Mouse (Mus musculus) kidney, postnatal 14 days (tissue): ENCODE data around the gene Slc25a33.
"Not testable (repeated sequence)": the region's sequence is repeated elsewhere in the genome, so short reads cannot be mapped to it uniquely, and the experiment has no call there.

ENCODE experiments used
- DNase-seq: peaks from one replicate; pipeline ENCODE4 v3.0.0; 2022; ENCODE audit warnings: mixed read lengths

Gene Slc25a33

DNA sequence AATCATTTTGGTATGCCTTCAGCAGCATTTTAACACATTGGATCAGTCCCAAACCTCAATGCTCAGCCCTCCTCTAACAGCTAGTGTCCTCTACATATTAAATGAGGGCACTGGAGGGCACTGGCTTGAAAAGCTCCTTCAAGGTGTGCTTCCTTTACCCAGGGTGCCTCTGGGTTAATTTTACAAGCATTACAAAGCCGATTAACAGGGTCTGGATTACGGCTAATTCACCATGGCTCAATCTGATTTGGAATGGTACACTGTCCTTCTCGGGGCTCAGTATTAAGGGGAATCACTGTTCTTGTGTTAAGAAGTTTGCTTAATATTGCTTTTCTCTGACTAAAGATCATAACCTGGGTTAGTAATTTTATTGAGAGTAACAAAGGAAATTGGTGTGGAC lies 21.2 kb downstream of the Slc25a33 start:
- DNase-seq: no peak

DNA sequence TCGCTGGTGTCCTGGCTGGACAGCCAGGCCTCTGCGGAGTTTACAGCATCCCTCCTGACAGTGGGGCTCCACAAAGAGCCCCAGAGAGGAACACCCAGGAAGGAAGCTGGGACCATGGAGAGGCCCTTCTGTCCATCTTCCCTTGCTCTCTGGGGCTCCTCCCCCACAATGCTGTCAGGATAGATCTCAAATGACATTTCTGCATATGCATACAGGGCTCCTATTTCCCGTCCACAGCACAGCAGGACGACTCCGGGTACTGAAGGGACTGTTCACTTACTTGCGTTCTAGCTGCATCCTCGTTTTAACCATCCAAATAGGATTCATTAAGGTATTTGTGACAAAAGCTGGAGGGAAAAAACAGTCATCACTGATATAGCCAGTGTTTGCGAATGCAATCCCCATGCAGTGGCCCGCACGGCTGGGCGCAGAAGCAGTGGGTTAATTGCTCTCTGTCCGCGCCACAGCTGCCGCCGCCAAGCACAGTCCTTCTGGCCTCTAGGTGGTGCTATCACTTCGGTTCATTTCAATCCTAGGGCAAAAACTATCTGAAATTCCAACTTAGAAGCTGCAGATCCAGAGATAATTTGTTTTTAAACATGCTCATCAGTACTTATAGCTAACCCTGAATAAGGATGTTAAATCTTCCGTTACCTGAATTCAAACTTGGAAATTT lies 21.8 kb downstream of the Slc25a33 start:
- DNase-seq: peak; percentile 76

- no peak for DNase-seq
Measured at GRCm38 (mm10) chr4:149750671-149751070, 23.4 kb downstream of the Slc25a33 start.

- DNase-seq: not testable (repeated sequence)
Measured at GRCm38 (mm10) chr4:149749663-149750015, 24.4 kb downstream of the Slc25a33 start.

DNA sequence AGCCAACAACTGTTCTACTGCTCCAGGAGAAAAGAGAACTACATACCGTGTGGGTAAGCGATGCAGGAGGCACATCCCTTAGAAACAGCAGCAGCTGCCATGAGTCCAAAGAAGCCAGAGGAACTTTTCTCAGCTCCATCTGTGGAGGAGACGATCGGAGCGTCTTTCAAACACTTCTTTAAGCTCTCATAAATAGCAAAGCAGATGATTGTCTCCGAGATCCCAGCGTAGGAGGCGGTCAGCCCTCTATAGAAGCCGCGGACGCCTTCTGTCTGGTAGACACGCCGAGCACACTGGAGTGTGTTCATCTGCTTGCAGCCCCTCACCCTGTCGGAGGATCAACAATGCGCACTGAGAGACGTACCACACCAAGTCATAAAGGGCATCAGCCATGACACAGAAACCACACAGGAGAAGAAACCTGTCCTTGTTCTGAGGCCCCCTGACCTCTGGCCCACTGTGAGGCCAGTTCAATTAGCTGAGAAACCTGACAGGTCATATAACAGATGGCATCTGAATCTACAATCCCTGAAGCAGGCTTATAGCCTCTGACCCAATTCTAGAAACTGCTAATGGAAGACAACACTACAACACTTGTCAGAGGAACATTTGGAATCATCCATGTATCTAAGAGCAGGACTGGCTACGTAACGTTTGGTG lies 24.9 kb downstream of the Slc25a33 start:
- DNase-seq: no peak

- DNase-seq: no peak
Measured at GRCm38 (mm10) chr4:149744119-149744518, 30.0 kb downstream of the Slc25a33 start.

DNA sequence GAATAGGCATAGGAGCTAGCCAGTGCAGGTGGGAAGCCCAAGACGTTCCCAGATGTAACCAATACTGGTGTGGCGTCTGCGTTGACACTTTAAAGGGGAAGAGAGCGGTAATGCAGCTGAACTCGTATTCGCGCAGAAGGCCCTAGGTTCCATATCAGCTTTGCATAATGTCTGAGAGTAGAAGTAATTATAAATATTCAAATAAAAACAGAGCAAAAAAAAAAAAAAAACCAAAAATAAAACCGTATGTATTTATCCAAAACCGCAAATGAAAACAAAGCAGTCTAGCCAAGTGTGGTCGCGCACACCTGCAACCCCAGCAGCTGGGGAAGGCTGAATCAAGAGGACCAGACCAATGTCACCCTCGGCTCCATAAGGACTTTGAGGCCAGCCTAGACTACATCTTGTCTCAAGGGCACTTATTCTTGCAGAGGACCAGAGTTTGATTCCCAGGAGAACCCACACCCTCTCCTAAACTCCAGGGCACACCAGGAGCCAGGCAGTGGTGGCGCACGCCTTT lies 32.0 kb downstream of the Slc25a33 start:
- no peak for DNase-seq

DNA sequence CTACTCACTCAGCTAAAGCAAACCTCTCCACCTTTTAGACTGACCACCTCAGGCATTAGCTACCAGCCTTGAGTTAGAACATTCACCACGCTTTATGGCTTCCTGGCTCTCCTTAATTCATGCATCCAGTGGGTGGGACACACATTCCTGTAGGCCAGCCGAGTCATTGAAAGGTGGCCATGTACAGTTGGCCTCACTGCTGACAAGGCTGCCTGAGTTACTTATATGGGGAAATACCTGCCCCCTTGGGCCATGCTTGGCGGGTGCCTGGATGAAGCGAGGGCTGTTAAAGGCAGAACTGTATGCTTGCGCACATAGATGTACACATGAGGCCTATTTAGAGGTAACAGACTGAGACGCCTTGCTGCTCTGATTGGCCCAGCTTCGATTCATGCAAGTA lies 33.8 kb downstream of the Slc25a33 start:
- no peak for DNase-seq

GRCm38 (mm10) chr4:149739478-149739877 lies 34.6 kb downstream of the Slc25a33 start:
- DNase-seq: no peak

DNA sequence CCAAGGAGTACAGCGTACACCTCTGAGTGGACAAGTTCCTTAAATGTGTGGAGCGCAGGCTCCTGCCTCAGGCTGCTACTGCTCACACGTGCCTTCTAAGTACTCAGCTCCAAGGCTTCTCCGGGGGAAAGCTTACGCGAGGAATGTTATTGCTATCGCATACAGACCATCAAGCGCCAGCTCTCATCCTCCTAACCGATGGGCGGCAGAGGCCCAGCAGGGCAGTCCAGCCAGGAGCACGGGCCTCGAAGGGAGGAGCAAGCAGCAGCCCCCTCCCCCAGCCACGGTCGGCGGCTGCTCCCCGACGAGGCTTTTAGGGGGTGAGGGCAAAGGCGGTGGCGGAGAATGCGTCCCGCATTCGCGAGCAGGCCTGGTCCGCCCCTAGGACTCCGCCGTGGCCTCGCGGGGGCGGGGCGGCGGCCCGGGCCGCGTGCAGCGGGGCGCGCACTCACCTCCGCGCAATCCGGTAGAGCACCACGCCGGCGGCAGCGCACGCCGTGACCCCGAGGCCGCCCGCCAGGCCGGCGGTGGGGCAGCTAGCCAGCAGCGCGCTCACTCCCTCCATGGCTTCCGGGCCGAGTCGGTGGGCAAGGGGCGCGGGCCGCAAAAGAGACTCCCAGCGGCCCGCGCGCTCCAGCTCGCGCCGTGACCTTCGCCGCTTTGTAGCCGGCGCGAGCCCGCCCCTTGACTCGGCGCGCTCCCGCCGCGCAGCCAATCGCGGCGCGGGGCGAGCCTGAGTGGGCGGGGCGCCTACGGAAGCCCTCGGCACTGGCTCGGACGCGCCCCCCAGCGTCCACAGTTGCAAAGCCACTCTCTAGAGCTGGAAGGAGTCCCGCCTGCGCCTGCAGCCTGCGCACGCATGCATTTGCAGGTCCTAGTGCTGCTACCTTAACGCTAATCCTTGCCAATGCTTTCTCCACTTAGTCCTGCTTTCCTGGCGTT lies 36.4 kb downstream of the Slc25a33 start, which contains the start of gene Tmem201:
Tmem201 (minus strand) TSS at position 662 of the 942 bp plus-strand sequence.
- DNase-seq: peak; percentile 97

DNA sequence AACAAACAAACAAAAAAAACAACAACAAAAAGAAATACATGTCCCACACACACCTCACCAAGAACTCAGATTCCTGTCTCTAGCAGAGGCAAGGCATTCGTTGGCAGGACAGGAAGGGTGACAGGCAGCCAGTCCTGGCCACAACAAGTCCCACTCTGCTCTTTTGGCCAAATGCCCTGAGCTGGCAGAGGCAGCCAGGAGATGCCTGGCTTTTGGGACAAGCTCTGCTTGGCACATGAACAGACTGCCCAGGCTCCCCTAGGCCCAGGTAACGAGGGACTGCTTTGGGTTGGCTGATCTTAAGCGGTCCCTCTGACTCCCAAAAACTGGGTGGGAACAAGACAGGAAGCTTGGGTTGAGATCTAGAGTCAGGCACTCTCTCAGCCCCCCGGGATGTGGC lies 37.5 kb downstream of the Slc25a33 start:
- peak; percentile 71 for DNase-seq

DNA sequence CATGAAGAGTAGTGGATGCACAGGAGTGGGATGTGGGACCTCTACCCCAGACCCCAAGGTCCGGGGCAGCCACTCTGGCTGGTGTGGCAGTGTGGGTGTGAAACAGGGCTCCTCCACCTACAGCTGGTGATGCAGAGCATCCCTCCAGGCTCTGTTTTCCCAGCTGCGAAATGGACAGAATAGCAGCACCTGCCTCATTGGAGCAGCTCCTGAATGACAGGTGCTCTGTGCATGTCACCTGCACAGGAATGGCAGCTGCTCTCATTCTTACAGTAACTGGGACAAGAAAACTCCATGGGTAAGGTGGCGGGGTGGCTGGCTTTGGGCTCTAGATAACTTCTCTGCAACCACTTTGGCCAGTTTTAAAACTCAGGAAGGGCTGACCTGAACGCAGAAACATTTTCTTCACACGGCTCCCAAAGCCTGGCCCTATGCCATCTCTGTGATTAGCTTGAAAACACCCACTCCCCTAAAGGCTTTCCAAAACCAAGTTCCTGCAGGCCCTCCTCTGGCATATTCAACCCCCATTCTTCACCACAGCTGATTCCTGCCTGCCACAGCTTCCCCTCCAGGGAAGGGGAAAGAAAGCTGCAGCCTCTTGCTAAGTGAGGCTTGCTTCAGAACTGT lies 38.3 kb downstream of the Slc25a33 start:
- no peak for DNase-seq

- no peak for DNase-seq
Measured at GRCm38 (mm10) chr4:149734730-149735475, 39.2 kb downstream of the Slc25a33 start.

GRCm38 (mm10) chr4:149734246-149734645 lies 39.8 kb downstream of the Slc25a33 start:
- DNase-seq: no peak

- peak; percentile 50 for DNase-seq
Measured at GRCm38 (mm10) chr4:149733748-149734147, 40.3 kb downstream of the Slc25a33 start.

DNA sequence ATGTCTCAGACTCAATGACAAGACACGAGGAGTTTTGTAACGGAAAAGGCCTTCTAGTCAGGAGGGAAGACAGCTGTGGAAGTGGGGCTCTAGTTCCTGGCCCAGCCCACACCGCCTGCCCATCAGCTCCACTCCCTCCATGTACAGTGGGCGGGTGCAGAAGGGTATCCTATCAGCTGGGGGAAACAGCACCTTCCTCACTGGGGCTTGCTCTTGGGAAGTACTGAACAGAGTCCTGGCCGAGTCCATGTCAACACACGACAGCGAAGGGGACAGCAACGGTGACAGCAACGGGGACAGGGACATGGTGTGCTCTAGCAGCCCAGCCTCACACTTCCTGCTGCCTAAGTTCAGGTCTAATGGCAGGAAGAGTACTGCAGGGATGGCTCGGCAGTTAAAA lies 41.3 kb downstream of the Slc25a33 start:
- peak; percentile 56 for DNase-seq

GRCm38 (mm10) chr4:149732313-149732712 lies 41.8 kb downstream of the Slc25a33 start:
- DNase-seq: no peak

DNA sequence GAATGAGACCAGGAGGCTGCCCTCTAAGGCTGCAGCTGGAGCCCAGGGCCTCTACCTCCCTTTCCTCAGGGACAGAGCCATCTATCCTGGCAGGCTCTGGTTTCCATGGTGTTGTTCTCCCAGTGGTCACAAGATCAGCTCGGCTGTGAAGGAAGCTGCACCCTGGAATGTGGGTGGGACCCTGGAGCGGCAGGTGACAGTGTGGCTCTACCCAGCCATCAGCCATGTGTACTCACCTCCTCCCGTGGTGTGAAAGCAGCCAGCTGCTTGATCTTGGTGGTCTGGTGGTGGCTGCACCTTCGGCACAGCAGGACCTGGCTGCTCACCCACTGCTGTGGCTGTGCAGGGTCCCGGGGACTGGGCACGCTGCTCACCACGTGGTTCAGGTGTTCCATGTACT lies 43.2 kb downstream of the Slc25a33 start:
- no peak for DNase-seq

DNA sequence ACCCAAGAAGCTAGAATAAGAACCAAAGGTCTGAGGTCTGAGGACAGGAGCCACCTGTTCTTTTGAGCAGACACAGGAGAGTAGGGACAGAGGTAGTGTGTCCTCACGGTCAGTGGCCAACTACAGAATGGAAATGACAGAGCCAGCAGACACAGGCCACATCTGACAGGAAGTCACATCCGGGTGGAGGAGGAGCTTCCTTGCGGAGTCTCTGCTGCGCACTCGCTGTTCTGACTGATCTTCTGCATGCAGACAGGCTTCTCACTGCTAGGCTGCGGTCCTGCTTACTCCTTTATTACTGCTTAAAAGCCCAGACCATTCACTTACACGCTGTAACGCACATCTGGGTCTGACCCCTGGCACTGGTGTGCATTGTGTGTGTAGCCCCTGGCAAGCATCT lies 45.3 kb downstream of the Slc25a33 start:
- peak; percentile 54 for DNase-seq

GRCm38 (mm10) chr4:149727636-149728035 lies 46.4 kb downstream of the Slc25a33 start:
- no peak for DNase-seq

DNA sequence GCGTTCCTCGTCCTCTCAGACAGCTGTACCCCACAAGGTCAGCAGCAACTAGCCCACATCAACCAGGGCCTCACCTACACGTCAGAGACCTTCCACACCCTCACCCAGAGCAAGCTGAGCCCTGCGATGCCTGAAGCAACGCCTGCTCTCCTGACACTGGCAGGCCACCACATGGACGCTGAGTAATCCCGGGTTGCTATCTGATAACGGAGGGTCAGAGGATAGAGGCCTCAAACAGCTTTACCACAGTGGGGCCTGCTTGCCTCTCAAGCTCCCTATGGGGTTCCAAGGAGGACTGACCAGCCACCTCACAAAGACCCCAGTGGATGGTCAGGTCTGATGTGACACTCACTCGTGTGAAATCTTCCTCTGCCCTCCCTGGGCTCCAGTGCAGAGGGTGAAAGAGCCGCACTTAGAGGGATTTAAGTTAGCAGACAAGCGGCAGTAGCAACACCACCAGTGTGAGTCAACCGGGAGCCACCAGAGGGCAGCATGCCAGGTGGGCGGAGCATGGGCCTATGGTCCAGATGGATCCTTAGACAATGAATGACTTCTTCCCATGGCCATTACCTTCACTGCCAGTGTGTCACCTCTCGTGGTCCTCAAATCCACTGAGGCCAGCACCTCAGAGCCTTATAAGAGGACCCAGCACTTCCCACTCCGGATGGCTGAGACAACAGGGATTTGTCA lies 48.3 kb downstream of the Slc25a33 start:
- peak; percentile 83 for DNase-seq
